Mouse (Mus musculus) layer of hippocampus, adult 9-10 months (tissue): ENCODE data around the gene Plxna4.
"Not testable (repeated sequence)": the region's sequence is repeated elsewhere in the genome, so short reads cannot be mapped to it uniquely, and the experiment has no call there.

Source experiments
- DNase-seq: peaks from one replicate; pipeline ENCODE4 v3.0.0; 2022; ENCODE audit warnings: low spot score

The Plxna4 gene

GRCm38 (mm10) chr6:32540155-32540554, 47.8 kb downstream of the Plxna4 start:
- DNase-seq: no peak

- DNase-seq: no peak
Observed at GRCm38 (mm10) chr6:32533962-32534740, 53.8 kb downstream of the Plxna4 start.

GRCm38 (mm10) chr6:32528081-32528570, 59.9 kb downstream of the Plxna4 start:
- DNase-seq: no peak

GRCm38 (mm10) chr6:32527518-32527917, 60.5 kb downstream of the Plxna4 start:
- DNase-seq: no peak

- no peak for DNase-seq
Observed at GRCm38 (mm10) chr6:32526762-32527161, 61.2 kb downstream of the Plxna4 start.

- DNase-seq: no peak
Observed at GRCm38 (mm10) chr6:32520097-32520496, 67.9 kb downstream of the Plxna4 start.

GRCm38 (mm10) chr6:32518617-32519016, 69.4 kb downstream of the Plxna4 start:
- no peak for DNase-seq

GRCm38 (mm10) chr6:32514096-32514495, 73.9 kb downstream of the Plxna4 start:
- no peak for DNase-seq

- DNase-seq: no peak
Observed at GRCm38 (mm10) chr6:32512010-32512409, 76.0 kb downstream of the Plxna4 start.

- no peak for DNase-seq
Observed at GRCm38 (mm10) chr6:32510924-32511323, 77.1 kb downstream of the Plxna4 start.

GRCm38 (mm10) chr6:32510491-32510890, 77.5 kb downstream of the Plxna4 start:
- no peak for DNase-seq

GRCm38 (mm10) chr6:32509046-32509445, 78.9 kb downstream of the Plxna4 start:
- no peak for DNase-seq

GRCm38 (mm10) chr6:32504963-32505362, 83.0 kb downstream of the Plxna4 start:
- no peak for DNase-seq

- DNase-seq: not testable (repeated sequence)
Observed at GRCm38 (mm10) chr6:32501186-32501585, 86.8 kb downstream of the Plxna4 start.

GRCm38 (mm10) chr6:32498106-32498505, 89.9 kb downstream of the Plxna4 start:
- DNase-seq: no peak

- DNase-seq: peak; percentile 42
Observed at GRCm38 (mm10) chr6:32496109-32496508, 91.9 kb downstream of the Plxna4 start.

GRCm38 (mm10) chr6:32495532-32495931, 92.5 kb downstream of the Plxna4 start:
- DNase-seq: no peak

- no peak for DNase-seq
Observed at GRCm38 (mm10) chr6:32493557-32493956, 94.4 kb downstream of the Plxna4 start.

GRCm38 (mm10) chr6:32487121-32487520, 100.9 kb downstream of the Plxna4 start:
- no peak for DNase-seq

- no peak for DNase-seq
Observed at GRCm38 (mm10) chr6:32482469-32482868, 105.5 kb downstream of the Plxna4 start.

- no peak for DNase-seq
Observed at GRCm38 (mm10) chr6:32480741-32481140, 107.3 kb downstream of the Plxna4 start.

GRCm38 (mm10) chr6:32479765-32480164, 108.2 kb downstream of the Plxna4 start:
- DNase-seq: no peak

- no peak for DNase-seq
Observed at GRCm38 (mm10) chr6:32479193-32479758, 108.7 kb downstream of the Plxna4 start.

- no peak for DNase-seq
Observed at GRCm38 (mm10) chr6:32475958-32476357, 112.0 kb downstream of the Plxna4 start.
